Mouse (Mus musculus) layer of hippocampus, adult 8-10 months (tissue): ENCODE measurements around the gene Erp27. TPM values are rescaled to one million over a fixed set of nuclear protein-coding genes. Genes with fewer than 3 reads are reported as not detected.
A peak's percentile ranks its signal among the peaks of the same experiment; 100 is the strongest.

ENCODE experiments used
- DNase-seq, 2 experiments: peaks; one replicate each; pipeline ENCODE4 v3.0.0; 2022; ENCODE audit warnings: low spot score in 2 of 2
- total RNA-seq, 4 experiments: library from RNA; stranded (reverse); gene quantifications; 2 replicates each; pipeline ENCODE4 v1.2.4; 2022

Gene Erp27
- total RNA-seq, 4 experiments from 2014 or later, result 0.54 to 0.79 TPM; not detected in 2

DNA sequence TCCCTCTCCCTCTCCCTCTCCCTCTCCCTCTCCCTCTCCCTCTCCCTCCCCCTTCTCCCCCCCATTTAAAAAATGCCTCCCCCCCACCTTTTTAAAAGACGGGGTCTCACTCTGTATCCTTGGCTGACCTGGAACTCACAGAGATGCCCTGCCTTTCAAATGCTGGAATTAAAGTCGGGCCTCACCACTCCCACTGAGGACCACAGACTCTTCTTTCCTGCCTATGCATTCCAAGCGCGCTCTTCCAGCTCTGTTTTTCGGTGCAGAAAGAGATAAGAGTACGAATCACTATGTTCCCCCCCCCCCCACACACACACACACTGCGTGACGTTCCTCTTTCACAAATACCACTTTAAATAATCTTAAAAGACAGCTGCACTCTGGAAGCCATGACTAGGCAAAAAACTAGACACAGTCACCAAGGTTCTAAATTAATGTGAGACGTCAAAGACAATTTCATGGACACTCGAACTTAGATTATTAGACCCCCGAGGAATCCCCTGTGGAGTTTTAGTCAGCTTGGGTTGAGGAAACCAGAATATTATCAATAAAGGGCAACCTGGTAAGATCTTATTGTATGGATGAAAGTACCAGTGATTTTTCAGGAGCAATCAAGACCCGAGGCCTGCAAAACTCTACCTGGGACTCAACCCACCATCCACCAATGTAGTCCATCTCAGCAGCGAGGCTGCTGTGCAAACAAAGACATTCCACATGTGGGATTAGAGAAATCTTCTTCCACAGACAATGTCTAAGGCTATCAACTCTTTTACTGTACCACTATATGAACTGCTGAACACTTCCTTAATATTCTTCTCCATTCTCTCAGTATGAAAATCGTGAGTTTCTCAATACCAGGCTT is 17.6 kb upstream of the Erp27 start:
- DNase-seq, result no peak

DNA sequence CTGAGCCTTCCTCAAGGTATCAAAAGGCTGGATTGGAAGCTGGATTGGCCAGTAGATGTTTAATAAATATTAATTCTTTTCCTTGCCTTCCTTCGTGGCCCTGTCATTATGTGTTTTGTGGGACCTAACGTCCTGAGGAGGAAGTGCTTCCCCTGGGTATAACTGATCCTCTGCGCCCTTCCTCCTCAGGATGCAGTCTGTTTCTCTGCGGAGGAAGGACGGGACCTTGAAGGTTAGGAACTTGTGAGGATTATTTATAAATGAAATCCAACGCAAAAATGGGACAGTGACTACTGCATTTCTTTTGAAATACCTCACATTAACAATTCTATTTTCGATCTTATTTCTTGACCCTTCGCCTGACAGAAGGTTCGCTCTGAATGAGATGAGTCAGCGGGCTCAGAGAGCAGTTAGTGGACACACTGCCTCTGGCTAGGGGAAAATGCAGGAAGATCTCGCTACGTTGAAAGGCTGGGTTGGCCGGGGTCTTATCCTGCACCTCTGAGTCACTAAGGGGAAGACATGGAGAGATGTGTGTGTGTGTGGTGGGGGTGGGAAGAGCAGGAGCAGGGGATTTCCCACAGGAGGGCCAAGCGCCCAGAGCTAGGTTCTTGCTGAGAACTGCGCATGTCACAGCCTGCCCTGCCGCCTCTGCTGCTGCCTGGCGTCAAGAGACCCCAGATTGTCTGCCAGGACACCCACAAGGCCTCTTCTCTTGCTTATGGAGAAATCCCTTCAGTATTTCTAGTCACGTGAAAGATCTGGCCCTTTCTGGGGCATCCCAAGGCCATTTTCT is 16.5 kb upstream of the Erp27 start:
- no peak for DNase-seq

DNA sequence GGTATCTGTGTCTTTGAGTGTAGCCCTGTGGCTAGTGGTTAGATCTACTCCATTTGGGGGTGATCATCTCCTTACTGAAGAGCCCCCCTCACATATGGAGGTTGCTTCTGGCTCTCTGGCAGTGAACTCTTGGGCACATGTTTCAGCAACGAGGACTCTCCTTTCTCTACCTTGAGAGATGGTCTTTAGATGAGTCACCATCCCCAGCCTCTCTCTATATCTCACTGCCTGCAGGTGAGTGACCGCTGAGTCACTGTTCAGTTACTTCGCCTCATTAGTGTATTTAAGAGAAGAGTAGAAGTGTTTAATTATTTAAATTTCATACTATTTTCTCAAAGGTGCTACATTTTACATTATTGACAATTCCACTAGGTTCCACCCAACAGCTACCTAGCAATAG is 15.1 kb upstream of the Erp27 start:
- no peak for DNase-seq

DNA sequence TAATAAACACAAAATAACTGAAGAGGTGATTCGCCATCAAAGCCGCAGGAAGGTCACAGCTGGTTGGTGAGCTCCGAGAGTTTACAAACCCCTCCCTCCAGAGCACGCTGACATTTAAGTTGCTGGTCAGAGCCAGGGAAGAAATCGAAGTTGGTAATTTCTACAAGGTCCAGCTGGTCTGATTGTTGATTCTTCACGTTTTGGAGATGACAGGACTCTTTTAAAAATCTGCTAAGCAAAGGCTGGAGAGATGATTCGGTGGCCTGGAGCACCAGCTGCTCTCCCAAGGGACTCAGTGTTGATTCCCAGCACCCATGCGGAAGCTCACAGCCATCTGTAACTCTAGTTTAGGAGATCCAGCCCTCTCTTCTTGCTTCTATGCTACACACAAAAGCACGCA is 14.4 kb upstream of the Erp27 start:
- DNase-seq, result no peak

DNA sequence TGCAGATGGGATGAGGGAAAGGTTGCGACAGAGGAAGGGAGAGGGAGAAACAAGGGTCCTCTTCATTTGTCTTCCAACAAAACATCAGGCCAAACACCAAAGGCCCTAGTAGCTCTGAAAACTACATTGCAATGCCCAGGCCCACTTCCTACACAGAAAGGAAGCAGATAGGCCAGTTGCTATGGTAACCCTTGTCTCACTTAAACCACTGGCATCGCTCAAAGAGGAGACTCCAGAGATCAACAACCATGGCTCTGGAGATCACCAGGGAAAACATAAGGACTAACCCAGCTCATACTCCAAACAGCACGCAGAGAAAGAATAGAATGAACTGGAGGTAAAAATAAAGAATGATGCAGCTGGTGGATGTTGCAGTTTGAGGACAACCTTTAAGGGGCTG is 13.3 kb upstream of the Erp27 start:
- DNase-seq, result no peak

DNA sequence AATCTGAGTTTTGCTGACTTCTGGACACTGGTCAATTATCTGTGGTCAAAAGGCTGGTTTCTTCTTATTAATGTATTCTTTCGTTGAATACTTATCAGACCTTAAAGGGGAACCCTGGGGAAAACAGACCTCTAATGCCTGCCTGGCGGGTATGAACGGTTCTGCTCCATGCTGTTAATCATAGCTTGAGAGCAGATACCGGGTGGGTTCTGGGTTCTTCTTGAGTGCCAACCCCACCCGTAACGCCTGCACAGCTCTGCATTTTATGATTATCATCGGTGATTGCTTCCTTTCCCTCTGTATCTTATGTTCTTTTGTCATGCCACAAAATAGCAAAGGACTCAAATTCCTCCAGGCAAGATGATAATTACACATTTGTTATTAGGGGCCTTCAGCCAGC is 12.1 kb upstream of the Erp27 start:
- no peak for DNase-seq

DNA sequence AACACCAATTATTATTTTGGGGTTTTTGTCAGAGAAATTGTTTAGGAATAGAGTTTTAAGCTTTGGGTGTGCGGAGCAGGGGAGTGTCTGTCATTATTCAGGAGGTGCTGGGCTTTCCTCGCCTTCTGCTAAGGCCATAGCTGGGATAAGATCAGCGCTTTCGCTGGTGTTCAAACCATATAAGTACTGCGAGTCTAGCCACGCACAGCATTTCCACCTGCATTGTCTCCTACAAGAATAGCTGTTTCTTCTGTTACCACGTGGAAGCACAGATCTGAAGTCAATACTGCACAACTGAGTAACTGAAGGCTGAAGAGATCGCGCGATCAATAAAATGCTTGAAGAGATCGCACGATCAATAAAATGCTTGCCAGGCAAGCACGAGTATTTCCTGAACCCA is 9.3 kb upstream of the Erp27 start:
- no peak for DNase-seq

DNA sequence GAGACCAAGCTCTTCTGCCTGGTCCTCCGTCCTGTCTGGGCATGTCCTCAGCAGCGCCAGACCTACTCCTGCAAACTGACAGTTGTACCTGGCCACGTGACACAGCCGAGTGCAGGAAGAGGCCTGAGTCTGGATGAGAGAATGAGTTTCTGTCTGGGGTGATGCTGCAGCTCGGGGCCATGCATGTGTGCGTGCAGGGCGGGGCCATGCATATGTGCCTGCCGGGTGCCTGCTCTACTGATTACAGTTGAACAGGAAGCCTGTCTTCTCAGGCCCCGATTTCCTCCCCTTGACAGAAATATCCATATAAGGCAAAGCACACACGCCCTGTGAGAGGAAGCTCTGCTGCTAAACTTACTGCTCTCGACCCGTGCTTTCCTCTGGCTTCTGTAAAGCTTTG is 8.7 kb upstream of the Erp27 start:
- DNase-seq, result no peak

DNA sequence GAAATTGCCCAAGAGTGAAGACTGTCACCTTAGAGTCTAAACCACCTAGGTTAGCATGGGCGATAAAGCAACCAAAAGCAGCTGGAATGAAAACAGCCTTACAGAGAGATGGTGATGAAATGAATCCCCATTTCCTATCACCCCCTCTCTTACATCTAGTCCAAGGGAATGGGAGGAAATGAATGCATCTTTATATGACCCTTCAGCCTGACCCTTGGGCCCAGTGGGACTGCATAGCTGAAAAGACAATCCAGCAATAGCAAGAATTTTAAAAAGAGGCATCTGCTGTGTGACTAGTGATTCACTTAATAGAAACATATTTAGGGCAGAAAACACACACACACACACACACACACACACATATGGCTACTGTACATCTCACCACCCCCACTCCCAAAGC is 5.6 kb upstream of the Erp27 start:
- DNase-seq, result no peak

DNA sequence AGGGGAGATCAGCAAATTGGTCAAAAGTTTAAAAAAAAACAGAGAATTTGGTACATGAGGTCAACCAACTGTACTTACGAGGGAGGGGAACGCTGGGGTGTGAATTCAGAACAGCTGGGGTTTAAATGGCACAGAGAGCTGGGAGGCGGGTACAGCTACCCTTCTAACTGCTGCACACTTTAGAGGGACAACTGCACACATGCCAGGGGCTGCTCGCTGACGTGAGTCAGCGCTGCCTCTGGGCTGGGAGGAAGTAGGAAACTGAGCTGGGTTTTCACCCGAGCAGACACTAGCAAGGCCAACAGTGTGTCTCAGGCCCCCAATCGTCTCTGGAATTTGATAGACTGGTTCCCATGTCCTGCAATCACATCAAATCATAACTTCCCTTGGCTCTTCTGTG is 3.1 kb upstream of the Erp27 start:
- no peak for DNase-seq

DNA sequence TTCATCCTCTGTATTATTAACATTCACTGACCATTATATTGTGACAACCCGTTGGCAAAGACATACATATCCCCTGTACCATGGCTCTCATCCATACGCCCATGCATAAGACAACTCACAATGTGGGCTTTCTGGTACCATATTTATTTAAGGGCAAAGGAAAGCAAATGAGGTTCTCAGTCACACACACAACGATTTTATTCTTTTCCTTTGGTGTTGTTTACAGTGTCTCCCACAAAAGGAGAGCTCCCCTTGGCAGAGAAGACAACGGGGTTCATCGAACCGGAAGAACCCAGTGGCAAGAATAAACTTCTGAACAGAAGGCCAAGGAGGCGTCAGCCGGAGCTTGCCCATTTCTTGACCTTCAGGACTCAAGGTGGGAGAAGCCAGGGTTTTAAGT is 1.6 kb upstream of the Erp27 start, which contains the start of gene Pde6h:
Gene Pde6h, plus strand, starts transcription at position 301 of the 400 bp plus-strand sequence.
- no peak for DNase-seq

DNA sequence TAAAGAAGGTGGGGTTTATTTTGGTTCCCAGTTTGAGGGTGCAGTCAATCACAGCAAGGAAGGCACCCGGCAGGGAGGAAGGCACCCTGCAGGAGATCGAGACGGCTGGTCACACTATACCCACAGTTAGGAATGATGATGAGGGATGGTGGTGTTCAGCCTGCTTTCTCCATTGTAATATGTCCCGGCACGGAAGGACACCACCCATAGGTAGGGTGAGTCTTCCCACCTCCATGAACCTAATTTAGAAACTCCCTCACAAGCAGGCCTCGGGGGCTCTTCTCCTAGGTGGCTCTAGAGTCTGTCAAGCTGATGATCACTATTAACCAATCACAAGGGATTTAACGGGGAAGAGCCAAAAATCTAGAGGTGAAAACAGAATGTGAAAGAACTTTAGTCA is 891 bp upstream of the Erp27 start:
- DNase-seq, result no peak

DNA sequence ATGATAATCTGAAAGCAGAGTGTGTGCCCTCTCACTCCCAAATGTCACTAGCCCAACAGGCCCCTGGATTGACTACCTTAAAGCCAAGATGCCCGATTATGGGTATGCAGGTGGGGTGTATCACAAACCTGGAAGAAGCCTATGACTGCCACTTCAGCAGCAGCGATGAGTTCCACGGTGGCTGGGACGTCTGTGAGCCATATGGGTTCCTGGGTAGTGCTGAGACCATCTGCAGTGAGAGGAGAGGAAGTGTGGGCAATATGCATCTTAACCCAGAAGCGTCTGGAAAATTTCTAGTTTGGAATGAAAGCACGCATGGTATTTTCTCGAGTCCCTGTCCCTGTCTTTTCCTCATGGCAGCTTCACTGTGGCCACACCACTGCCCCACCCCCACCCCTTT is 379 bp downstream of the Erp27 start:
- DNase-seq, result peak; percentile 50 to 59

DNA sequence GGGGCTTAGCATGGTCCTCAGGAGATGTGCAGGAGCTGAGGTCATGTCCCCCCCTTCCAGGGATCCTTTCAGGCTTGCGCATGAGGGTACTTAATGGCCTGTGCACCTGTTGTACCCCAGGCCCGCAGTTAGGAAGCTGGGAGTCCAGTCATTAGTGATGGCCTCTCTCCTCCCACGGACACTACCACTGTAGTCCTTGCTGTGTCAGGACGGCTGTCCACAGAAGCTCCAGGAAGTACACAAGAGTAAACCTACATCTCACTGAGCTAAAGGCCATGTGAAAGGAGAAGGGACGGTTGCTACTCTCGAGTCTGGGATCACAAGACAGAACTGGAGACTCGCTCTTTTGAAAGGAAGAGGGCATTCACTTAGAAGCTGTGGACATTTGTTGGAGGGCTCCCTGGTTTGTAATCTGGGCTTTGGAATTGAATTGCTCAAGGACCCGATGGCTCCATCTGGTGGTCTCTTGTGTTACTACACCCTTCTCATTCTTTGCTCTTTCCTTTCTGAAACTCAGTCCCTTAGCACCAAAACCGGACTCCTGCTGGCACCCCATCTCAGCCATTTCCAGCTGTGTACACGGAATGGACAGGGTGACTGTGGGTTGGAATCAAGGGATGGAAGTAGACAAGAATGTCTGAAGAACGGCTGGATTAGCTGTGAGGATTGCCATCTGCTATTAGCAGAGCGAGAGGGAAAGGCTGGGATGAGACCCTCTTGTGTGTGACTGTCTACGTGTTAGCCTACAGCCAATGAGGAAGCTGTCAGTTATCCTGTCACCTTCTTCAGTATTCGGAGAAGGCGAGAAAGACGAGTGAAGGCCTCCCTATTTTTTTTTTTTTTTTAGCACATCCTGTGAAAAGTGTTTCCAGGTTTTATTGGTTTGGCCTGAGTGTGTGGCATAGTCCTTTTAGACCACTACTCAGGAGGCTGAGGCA is 1.4 kb downstream of the Erp27 start:
- peak; percentile 47 to 83 for DNase-seq

DNA sequence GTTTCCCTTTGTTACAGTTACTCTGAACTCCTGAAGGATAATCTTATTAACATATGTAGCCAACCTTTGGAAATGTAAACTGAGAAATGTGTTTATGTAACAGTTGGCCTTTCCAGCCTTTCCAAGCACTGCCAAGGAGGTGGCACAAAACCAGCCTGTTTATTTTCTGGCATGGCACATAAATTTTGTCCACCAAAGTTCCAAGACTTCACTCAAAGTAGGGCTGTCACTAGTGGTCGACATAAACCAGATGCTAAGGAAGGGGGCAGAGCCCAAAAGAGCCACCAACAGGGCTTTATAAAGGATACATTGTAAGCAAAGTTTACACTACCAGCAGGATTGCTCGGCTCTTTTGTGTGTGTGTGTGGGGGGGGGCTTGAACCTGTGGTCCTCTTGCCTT is 4.1 kb downstream of the Erp27 start:
- no peak for DNase-seq

DNA sequence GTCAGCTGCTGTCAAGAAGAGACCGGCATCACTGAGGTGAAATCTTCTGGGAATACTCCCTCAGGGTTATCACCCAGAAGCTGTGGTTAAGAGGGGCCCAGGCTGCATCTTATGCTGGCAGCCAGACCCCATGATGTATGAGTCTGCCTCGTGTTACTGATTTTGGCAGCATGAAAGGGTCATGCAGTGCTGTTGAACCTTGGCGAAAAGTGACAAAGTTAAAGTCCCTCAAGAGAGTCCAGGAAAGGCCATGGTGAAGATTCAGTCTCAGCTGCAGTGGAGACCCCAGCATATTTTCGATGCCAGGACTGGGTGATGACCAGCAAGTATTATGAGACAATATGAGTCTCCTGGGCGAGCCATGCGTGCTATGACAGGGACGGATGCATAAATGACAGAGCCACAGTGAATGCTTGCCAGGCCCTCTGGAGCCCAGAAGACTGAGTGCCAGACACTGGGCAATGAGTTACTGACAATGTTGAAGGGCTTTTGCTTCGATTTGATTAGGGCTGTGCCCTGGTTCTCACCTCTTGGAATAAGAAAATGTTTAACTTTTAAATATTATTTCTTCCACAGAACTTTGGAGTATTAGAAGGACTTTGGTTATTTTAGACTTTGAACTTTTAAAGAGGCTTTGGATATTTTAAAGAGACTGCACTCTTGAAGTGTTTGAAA is 6.1 kb downstream of the Erp27 start:
- DNase-seq, result no peak

DNA sequence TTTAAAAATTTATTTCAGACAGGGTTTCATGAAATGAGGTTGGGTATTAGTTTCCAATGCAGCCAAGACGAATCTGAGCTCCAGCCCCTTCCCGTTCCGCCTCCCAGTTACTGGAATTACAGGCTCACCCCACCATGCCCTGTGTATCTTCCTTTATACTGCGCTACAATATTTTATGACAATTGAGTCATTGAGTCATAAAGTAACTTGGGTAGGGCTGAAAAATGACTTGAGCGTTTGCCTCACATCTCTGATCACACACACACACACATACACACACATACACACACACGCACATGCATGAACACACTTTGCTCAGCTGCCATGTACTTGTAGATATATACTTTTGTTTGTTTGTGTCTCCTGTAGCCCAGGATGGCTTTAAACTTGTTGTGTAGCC is 7.7 kb downstream of the Erp27 start:
- DNase-seq, result no peak

DNA sequence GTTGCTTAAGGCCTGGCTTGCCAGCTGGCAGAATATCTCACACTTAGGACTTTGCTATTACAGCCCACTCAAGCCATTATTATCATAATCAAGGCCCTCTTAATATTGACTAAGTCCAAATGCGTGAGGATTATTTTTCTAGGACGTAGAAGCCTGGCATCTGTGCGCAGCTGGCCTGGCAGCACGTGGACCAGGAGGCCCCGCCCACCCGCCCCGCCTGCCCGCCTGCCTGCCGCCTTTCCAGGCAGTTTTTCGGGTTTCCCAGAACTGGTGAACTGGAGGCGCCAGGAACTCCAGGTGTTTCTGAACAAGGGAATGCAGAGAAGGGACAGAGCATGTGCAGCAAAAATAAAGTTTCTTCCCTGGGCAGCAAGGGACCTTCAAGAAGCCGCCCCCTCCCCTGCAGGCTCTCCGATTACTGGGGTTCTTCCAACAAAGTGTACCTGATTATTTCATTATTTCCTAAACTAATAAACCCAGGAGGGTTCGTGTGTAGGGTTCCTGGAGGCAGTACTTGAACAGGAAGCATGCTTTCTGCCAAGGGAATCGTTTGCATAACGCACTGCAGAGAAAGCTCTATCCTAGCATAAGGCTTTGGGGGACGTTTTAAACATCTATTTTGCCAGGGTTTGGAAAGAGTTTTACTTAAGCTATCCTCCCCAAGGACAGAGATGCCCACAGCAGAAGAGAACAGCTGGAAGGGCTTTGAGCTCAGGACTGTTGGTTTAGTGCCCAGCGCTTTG is 8.4 kb downstream of the Erp27 start:
- no peak for DNase-seq

DNA sequence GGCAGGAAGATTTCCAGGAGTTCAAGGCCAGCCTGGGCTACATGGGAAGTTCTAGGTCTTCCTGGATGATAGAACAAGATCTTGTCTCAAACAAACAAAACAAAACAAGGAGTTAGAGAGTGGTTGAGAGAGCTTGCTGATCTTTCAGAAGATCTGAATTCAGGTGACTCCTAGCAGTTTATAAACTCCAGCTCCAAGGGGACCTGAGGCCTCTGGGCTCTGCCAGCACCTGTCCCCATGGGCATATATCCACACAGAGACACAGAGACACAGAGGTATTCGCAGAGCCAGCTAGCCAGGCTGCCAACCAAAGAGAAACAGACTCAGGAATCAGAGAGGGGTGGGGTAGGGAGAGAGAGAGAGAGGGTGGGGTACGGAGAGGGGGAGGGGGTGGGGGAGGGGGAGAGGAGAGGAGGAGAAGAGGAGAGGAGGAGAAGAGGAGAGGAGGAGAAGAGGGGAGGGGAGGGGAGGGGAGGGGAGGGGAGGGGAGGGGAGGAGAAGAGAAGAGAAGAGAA is 9.2 kb downstream of the Erp27 start:
- DNase-seq, result no peak

DNA sequence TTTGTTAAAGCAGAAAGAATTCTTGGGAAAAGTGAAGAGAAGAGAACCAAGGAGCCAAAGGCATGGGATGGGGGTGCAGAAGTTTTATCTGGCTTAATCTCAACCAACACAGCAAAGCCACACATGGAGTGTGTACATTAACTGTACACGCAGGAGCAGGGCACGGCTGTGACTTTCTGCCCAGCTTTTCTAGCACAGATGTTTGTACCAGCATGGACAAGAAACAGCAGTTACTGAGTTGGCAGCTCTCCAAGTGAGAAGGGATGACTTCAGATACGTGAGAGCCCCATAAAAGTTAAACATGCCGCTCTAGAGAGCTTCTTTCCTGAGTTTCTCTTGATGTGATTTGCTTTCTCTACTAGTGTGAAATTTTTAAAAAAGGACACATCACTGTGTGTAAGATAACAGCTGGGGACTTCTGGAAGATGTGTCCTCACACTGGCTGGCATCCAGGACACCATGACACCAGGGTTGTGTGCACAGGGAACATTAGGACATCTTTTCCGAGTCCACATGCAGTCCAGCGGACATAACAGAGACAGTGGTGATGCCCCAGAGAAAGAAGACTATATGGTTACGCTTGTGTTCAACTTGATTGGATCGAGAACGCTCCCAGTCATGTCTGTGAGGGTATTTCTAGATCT is 11.6 kb downstream of the Erp27 start:
- no peak for DNase-seq
